Mouse (Mus musculus) layer of hippocampus, adult 11-12 months (tissue): ENCODE measurements at regions not wholly inside any gene's neighbourhood (a gene's known extent, or its start where the extent isn't known, plus 50 kb on each side); places are given as distances from the start of the nearest gene placed in this dataset.
A peak's percentile ranks its signal among the peaks of the same experiment; 100 is the strongest.

Experiments used
- DNase-seq: peaks from one replicate; pipeline ENCODE4 v3.0.0; 2022; ENCODE audit warnings: low spot score

DNA sequence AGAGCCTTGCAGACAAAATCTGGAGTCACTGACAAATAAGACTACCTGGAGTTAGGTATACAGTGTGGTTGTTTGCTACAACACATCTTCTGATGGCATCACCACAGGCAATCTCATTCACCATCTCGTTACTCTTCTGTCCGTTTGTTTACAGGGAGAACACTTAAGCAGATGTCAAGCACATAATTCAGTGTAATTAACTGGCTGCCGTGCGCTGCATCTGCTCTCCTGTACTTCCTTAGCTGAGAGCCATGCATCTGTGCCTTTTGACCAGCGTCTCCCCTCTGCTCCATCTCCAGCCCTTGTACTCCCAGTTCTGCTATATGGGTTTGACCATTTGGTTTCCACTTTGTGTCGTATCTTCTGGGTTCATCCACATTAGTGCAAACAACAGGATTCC is 218.3 kb upstream of the Foxq1 start:
- DNase-seq = no peak

DNA sequence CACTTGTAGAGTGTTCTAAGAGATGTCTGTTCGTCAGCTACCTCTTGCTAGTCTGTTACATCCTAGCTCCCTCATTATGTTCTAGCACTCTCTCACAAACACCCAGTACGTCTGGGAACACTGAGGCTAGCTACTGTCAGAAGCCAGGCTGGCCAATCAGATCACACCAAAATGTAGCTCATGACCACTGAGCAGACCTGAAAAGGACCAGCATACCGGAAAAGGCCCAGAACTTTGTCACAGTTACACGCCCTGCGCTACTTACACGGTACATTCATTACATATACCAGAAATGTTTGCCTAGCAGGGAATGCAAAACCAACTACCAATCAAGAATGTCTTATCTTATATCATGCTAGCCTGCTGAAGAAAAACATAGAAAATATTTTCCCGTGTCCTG is 216.5 kb upstream of the Foxq1 start:
- no peak for DNase-seq

DNA sequence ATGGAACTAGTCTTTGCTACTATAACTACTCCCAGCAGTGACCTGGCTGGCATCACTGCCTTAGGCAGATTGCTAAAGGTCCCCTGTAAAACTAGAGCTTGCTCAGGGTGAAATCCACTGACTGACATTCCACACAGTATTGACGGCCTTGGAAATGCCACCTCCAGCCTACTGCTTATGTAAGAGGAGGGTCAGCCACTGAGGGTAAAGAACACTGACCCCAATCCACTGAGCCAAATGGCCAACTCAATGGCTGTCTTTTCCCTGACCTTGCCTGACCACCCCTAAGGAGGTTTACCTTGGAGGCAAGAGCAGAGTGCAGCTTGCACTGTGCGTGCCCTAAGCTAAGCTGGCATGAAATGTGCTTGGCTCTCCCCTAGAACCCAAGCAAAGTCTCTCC is 216.0 kb upstream of the Foxq1 start:
- DNase-seq = no peak

DNA sequence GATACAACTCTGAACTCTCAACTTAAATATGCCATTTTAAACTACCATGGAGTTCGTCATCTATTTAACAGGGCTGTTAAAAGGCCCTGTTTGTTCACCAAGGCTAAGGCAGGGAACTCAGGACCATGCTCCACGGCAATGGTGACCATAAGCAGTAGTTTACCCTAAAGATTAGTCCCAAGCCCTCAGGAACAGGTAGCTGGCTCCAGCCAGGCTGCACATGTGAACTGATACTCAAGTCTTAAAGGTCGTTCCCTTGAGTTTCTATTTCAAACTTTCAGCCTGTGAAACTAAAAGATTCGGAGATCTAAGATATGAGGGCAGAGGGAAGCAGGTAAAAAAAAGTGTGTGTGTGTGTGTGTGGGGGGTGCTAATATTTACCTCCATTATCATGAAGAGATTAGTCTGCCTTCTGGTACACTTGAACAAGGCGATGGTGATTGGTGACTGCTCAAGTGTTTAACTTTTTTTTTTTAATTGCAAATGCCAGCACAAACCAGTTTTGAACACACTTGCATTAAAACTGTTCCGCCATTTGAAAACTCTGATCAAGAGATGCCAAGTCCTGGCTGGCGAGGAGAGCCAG is 215.5 kb upstream of the Foxq1 start:
- DNase-seq = no peak

DNA sequence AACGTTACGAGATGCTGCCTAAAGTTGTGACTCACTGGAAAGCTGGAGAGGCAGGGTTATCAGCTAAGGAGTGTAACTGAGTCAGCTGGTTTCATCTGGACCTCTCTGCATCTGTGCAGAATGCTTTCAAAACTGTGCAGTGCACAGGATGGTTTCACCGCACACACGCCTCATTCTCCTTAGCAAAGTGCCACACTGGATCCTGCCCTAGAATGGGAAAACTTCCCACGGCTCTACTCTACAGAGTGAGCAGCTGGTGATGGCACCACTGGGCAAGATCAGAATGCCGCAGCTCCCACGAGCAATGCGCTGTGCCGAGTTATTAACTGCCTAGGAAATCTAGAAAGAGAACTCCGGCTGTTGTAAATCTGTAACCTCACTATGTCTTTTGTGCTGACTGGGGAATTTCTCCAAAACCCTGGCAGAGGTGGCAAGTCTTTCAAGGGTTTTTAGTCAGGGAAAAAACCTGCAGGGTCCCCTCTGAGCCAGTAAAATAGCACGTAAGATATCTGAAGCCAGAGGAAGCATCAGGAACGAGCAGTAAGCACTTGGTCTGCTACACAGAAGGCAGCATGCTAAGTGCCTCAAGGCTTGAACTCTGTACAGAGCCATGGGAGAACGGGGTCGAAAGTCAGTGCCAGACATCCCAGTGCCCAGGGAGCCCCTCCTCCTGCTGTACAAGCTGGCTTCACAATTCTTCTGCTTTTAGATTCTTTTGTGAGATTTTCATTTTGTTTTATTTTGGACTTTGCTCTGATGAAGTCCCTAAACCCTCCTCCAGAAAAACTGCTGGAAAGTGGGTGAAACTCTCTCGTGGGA is 214.4 kb upstream of the Foxq1 start:
- peak; percentile 21 for DNase-seq

DNA sequence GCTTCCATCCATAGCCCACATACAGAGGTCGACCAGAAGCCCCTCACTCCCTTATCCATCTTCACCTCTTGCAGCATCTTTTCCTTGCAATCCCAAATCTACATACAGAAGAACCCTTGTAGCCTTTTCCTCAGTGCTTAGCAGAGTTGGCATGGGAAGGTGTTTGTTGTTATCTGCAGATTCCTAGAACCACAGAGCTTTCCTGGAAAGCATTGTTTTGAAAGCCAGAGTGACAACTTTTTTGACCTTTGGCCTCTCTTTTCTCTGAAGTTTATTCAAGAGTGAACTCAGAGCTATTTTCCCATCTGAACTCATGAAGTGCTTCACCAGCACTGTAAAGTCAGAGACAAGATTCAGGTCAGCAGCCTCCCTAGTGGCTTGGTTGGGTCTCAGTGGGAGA is 209.7 kb upstream of the Foxq1 start:
- no peak for DNase-seq

DNA sequence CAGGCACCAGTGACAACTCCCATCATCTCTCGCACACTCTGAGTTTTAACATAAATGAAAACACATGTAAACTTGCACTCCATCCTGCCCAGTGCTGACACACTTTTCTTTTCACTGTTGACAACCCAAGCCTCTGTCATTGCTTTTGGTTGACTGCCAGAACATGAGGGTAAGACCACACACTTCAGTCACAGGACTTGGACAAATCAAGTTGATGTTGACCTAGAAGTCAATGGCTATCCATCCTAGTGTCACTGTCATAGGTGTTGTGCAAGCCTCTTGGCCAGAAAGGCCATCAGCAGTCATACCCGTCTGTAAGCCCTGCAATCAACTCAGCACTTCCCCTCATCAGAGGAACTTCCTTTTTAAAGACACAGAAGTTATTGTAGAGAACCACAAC is 208.9 kb upstream of the Foxq1 start:
- no peak for DNase-seq

DNA sequence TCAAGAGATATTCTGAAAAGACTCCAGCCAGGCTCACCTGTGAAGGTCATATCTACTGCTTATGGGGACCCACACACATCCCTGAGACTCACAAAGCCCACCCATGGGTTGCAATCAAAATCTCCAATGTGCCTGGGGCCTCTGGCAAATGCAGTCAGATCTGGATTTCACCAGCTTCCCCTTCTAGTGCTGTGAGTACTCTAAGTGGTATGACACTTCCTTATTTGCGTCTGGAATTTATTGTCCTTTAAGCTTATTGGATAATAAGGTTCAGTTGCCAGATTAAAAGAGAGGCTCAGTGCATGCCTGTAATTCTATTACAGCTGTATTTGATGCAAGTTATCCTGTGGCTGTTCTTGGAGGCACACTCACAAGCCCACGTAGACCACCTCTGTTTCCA is 206.3 kb upstream of the Foxq1 start:
- DNase-seq = no peak

DNA sequence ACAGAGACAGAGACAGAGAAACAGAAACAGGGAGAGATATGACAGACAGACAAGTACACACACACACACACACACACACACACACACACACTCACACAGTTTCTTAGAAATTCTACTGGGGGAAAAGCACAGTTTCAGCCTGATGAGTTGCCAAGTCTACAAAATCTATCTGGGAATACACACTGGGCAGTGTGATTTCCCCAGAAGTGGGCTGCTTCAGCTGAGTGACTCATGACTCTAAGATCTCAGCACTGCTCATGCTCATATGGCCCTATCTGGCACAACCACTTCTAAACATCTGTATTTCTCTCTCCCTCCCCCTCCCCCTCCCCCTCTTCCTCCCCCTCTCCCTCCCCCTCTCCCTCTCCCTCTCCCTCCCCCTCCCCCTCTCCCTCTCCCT is 204.5 kb upstream of the Foxq1 start:
- DNase-seq = no peak

DNA sequence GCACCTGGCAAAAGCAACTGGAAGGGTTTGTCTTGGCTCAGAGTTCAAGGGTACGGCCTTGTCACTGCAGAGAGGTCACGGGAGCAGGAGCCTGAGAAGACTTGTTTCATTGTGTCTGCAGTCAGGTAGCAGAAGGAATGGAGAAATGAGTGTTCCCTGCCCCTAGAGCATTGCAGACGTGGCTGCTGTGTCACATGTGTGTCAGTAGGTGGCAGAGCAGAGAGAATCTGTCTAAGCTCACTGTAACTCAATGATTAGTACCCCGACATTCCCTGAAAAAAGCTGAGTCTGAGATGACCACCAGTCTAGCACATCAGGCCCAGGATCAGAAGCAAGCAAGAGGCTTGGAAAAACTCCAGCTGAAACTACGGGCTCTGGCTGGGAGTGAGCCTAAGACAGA is 203.1 kb upstream of the Foxq1 start:
- no peak for DNase-seq

DNA sequence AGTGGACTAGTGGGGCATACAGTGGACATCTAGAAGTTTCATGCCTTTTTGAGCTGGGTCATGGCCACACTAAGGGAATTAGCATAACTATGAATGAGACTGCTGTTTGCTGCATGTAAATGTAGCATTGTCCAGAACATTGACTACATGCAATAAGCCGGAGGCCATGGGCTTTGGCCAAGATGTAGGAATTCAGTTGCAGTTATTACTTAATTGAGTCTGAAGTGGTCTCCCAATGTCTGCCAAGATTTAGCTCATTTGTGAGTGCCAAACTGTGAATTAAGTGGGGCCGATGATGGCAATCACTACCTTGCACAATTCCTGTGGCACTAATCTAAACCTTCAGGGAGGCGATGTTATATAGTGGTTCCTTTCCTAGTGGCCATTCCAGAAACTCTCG is 196.6 kb upstream of the Foxq1 start:
- DNase-seq = no peak

DNA sequence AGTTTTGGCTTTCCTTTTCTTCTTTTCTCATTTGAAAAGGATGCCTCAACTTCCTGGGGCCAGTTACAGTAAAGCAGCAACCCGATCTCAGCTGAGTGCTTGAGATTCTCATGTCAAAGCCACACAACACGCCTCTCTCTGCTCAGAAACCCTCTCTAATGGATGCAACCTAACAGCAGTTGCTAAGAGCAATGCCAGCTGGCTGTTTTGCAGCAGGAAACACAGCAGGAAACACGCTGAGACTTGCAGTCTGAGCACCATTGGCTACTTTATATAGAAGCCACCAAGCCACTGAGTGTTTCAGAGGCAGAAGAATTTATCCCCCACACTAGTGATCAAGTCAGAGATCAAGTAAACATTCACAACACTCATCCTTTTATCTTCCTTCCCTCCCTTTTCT is 193.5 kb upstream of the Foxq1 start:
- no peak for DNase-seq

DNA sequence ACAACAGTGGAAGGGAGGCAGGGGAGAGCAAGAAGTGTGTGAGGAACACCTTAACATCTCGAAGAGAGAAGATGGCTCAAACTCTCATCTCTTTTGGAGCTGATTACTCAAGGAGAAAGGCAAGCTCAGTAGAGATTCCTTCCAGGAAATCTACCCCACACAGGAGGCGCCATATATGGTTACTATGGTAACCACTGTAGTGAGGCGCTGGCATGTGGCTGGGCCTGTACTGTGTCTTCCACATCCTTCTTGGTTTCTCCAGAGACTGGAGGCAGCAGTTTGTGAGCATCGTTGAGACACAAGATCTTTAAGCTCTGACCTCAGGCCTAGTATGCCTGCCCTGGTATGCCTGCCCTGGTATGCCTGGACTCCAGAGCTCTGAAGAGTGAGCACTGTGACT is 191.6 kb upstream of the Foxq1 start:
- DNase-seq = no peak

DNA sequence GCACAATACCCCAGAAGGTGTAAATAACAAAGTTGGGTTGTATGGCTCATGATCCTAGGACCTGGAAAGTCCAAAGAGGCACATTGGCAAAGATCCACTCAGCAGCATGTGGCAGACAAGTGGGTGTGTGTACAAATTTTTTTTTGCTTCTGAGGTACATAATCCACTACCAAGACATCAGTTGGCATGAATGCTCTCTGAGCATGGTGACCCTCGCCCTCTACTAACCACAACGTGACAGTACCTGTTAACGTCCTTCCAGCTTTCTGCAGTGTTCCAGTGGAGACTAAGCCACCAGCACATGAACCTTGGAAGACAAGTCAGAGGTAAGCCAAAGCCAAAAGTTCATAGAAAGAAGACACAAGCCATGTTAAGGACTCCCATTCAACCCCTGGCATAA is 188.7 kb upstream of the Foxq1 start:
- DNase-seq = no peak

DNA sequence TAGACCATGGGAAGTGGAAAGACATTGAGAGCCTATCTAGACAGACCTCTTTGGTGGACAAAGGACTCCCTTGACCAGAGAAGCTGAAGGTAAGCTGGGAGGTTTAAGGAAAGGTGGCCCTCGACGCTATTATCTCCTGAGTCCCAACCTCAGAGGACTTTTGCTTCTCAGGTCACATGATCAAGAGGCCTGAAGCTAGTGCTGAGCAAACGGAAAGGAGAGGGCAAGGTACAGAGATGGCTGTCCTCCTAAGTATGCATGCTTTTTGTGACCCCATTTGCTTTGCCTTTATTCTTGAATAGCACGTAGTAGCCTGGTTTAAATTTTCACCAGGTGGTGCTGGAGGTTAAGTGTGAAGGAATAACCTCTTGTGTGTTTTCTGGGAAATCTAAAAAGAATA is 186.8 kb upstream of the Foxq1 start:
- no peak for DNase-seq

DNA sequence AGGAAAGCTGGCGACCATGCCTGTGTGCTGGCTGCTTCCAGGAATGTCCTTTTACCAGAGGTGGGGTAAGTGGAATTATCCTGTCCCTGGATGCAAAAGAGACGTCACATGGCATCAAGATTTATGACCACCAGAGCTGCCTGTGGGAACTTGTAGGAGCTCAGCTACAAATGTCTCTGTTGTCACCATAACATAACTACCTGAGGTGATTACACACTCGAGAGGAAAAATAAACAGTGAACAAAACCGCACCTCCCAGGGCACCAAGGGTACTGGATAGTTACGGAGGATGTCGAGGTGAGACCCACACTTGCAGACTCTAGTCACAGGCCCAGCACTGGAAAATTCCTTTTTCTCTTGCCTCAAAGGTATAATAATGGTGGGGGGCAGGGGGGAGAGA is 185.1 kb upstream of the Foxq1 start:
- DNase-seq = no peak

DNA sequence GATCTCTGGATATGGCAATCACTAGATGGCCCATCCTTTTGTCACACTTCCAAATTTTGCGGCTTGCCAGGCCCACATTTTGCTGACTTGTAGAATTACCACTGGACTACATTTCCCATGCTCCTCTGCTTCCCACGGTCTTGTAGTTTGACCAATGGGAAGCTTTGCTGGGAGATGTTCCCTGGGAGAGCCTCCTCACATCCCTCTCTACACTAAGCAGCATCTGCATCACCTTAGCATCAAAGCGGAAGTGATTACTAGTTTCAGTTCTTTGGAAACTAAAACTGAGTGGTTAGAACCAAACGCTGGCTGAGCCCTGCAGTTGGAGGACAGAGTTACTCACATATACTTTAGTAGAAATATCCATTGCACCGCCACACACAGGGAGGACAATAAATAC is 181.9 kb upstream of the Foxq1 start:
- DNase-seq = no peak

DNA sequence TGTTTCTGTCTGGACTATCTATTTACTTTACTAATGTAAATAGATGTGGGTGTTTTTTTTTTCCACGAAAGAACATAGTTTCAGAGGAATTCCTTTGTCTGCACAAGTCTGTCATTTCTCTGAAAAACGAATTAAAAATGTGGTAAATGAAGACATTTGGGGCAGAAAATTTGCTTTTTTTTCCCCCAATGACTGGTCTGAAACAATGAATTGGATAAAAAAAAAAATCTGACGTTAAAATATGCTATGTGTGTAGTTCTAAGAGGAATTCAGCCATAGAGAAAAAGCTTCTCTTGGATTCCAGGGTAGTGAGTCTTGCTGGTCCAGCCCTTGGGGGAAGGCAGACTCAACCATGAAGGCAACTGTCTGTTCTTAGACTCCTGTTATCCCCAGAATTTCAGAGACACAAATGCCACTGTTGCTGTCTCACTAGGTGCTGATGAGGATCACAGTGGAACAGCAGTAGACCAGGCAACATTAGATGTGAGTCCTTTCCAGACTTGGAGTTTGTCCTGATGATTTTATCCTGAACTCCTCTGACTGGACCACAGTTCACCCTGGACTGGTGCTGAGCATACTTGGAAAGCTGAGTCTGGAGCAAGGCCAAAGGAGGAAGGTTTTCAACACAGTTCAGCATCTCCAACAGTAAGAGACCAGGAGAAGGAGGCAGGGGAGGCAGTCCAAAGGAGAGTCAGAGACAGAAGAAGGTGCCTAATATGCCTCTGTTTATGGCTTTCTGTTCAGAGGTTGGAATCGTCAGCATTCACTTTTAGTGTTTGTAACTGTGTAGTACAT is 162.3 kb upstream of the Foxq1 start:
- DNase-seq = no peak

DNA sequence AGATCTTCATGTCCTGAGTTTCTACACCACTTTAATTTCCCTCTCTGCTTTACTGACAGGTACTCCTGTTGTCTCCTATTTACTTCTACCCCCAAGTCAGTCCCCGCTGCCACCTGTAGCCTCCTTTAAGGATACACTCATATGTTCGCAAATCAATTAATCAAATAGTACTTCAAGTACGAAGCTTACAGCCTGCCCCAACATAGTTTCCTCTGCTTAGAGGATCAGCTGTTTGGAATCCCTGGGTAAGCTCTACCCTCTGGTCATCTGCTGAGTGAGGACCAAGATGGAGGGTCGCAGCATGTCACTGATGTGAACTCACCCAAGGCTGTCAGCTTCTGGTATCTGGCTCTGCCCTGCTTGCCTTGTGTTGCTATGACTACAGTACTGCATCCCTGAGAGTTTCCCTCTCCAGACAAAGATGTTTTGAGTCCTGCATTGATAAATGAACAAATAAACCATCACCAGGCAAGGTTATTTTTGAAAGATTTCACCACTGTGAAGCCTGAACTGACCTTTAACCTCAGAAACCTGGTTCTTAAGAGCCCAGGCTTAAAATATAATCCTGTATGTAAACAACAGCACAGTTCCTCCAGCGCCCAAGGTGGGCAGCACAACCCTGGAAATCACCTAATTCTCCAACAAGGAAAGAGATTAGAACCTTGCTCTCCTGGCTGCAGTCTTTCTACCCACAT is 159.6 kb upstream of the Foxq1 start:
- no peak for DNase-seq

DNA sequence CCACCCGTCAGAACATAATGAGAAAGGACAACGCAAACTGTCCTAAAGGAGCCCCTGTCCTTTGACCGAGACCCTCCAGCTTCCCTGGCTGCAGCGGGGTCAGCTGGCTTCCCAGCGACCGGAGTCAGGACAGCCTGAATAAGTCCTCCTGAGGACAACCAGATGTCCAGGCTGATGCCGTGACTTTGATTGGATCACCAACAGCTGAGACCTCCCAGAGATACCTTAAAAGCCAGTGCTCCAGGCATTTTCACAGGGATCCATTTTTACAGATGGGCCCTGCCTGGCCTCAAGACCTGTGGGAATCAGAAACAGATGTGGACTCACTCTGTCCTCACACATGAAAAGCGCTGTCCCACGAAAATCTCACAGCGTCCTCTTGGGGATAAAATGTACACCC is 158.7 kb upstream of the Foxq1 start:
- no peak for DNase-seq

DNA sequence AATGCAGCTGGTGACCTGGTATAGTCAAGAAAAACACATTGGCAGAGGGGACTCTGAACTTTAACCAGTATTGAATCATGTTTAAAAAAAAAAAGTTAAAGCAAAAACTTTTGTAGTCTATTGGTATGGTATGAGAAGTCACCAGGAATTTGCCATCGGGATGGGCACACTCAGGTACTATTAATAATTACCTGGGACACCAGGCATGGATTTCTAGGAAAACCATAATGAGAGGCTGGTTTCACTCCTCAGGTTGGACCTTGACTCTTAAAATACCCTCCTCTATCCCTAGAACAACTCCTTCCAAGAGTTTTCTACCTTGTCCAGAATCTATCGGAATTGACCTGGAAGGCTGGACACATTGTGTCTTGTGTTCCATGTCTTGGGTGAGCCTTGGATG is 155.5 kb upstream of the Foxq1 start:
- DNase-seq = no peak

DNA sequence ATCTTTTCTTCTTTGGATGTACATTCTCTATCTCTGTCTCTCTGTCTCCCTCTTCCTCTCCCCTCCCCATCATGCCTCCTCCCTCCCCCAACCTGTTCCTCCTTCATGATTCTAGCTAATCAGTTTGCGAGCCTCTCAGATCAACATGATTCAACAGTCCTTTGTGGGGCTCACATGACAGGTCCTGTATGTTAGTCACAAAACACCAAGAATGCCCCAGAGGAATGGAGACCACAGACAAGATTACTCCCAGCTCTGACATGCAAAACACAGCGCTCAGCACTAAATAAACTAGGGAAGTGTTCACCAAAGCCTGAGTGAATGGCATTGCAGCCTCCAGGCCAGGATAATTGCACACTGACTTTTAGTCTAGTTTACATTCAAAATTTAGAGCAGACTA is 150.6 kb upstream of the Foxq1 start:
- DNase-seq = no peak
